Mouse (Mus musculus): ENCODE measurements around the gene Micu2. TPM values are rescaled to one million over a fixed set of nuclear protein-coding genes. Genes with fewer than 3 reads are reported as not detected.

The Micu2 gene
- polyA plus RNA-seq (2017; shearing (Covaris generic)) = 16.5 TPM

GRCm38 (mm10) chr14:57998526-57999401 lies at the start of gene Micu2:
Gene Micu2 (minus strand): TSS chr14:57999262.

GRCm38 (mm10) chr14:57890011-57890842 lies 108.8 kb downstream of the Micu2 start, which contains the start of gene Zdhhc20:
Gene Zdhhc20 (minus strand): TSS chr14:57890276.

Other genes starting within 250 kb of the Micu2 start
- 22.7 TPM for gene Lats2, start 240.9 kb downstream of the Micu2 start, polyA plus RNA-seq (2017; shearing (Covaris generic))
- 230 TPM for gene Sap18, start 201.1 kb downstream of the Micu2 start, polyA plus RNA-seq (2017; shearing (Covaris generic))
- 3.9 TPM for gene Ska3, start 173.1 kb downstream of the Micu2 start, polyA plus RNA-seq (2017; shearing (Covaris generic))
- 137 TPM for gene Mrpl57, start 173.0 kb downstream of the Micu2 start, polyA plus RNA-seq (2017; shearing (Covaris generic))
- gene Zdhhc20, start 109.0 kb downstream of the Micu2 start, polyA plus RNA-seq (2017; shearing (Covaris generic)) = 228 TPM
- gene Fgf9, start 71.3 kb upstream of the Micu2 start, polyA plus RNA-seq (2017; shearing (Covaris generic)) = not detected

All from inflammation-experienced regulatory T-cells, adult 16 weeks (primary cell).